Mouse (Mus musculus) limb, embryonic 14.5 days (tissue): Measurements from ENCODE around the gene Smyd3. TPM values are rescaled to one million over a fixed set of nuclear protein-coding genes. Genes with fewer than 3 reads are reported as not detected.

Experiments
- ATAC-seq: fragments of 200-750 bp; cut with Nextera tagmentation; 2 replicates; pipeline ENCODE4 v1.8.0; 2017; ENCODE audit warnings: low read depth, moderate number of reproducible peaks, moderate TSS enrichment; ENCODE audit not compliant: low FRiP score
- DNase-seq: peaks from one replicate; pipeline ENCODE4 v3.0.0-alpha.2; 2015; ENCODE audit warnings: low spot score
- H3K27ac ChIP-seq: fragments of 300-500 bp; sonication (generic); replicated peaks from 2 replicates; pipeline ENCODE4 v1.5.1; 2014; ENCODE audit warnings: low read depth, mild to moderate bottlenecking, low read length, moderate library complexity, mixed read lengths
- H3K27me3 ChIP-seq: fragments of 300-500 bp; sonication (generic); 2 replicates; pipeline ENCODE4 v1.6.1; 2014; ENCODE audit warnings: low read length, mixed read lengths; ENCODE audit not compliant: control insufficient read depth, insufficient read depth
- H3K36me3 ChIP-seq: fragments of 300-500 bp; sonication (generic); 2 replicates; pipeline ENCODE4 v1.6.1; 2014; ENCODE audit warnings: mild to moderate bottlenecking, low read length, moderate library complexity, mixed read lengths; ENCODE audit not compliant: control insufficient read depth, insufficient read depth
- H3K4me1 ChIP-seq: fragments of 300-500 bp; sonication (generic); 2 replicates; pipeline ENCODE4 v1.6.1; 2014; ENCODE audit warnings: antibody characterized with exemption, low read length, mixed read lengths; ENCODE audit not compliant: control insufficient read depth, insufficient read depth
- H3K4me2 ChIP-seq: fragments of 300-500 bp; sonication (generic); replicated peaks from 2 replicates; pipeline ENCODE4 v1.6.1; 2014; ENCODE audit warnings: low read depth, mild to moderate bottlenecking, low read length, moderate library complexity; ENCODE audit not compliant: severe bottlenecking
- H3K4me3 ChIP-seq: fragments of 300-500 bp; sonication (generic); replicated peaks from 2 replicates; pipeline ENCODE4 v1.5.1; 2014; ENCODE audit warnings: low read length
- H3K9ac ChIP-seq: fragments of 300-500 bp; sonication (generic); 2 replicates; pipeline ENCODE4 v1.6.1; 2014; ENCODE audit warnings: mild to moderate bottlenecking, low read depth, low read length, moderate library complexity; ENCODE audit not compliant: severe bottlenecking
- H3K9me3 ChIP-seq: fragments of 300-500 bp; sonication (generic); 2 replicates; pipeline ENCODE4 v1.6.1; 2016; ENCODE audit warnings: low read length; ENCODE audit not compliant: control insufficient read depth
- POLR2A ChIP-seq: fragments of 200-500 bp; IDR thresholded peaks from 2 replicates; pipeline ENCODE4 v1.8.0; 2012; ENCODE audit warnings: inconsistent platforms, mild to moderate bottlenecking, moderate library complexity, borderline replicate concordance; ENCODE audit not compliant: insufficient read depth, insufficient read length; ENCODE audit errors: extremely low read depth
- WGBS: fragments of 180-500 bp; shearing (Covaris S2); extraction: QIAGEN DNeasy Blood & Tissue Kit; methylation state at CpG from one replicate; pipeline ENCODE4 v1.1.7; 2014; 5-methylcytosine and 5-hydroxymethylcytosine counted together
- polyA plus RNA-seq, 2 experiments: library from polyadenylated mRNA; depleted of rRNA in 1 of 2; stranded (reverse) in 1 of 2; unstranded in 1 of 2; fragments of >200 nt; fragmentation: Nextera tagmentation in 1 of 2; extraction: Ambion mirVana in 1 of 2; gene quantifications; 2 replicates each; pipeline versions ENCODE4 v1.2.1 to v1.2.3; 2012 to 2014

Gene Smyd3
- polyA plus RNA-seq, 2 experiments: 9.8 to 21.5 TPM

DNA sequence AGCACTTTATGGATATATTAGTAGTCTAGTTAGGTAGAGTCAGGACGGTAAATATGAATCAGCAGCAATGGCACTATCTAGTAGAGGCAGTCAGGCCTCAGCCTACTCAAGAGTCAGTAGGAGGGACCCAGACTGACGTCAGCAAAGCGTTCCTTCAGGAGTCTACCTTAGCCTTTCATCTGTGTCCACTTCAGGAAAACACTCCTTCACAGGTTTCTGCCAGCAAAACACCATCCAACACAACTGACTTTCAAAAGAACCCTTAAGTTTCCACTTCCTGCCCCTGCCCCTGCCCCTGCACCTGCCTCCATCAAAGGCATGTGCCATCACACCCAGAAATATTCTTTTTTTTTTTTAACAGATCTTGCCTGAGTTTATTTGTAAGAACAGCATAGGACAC, 2.1 kb upstream of the Smyd3 start:
- H3K27me3 ChIP-seq: no peaks in the 10 kb centered on the region
- H3K9me3 ChIP-seq: no peaks in the 10 kb centered on the region
- H3K27ac ChIP-seq: no peak overlapping the region
- H3K4me2 ChIP-seq: no peak overlapping the region
- H3K4me1 ChIP-seq: 0 out of 2 replicates have a peak, but pooled peaks cover 9% of the 10 kb centered on the region
- no peak for TF ChIP-seq POLR2A
- 66% methylated on average over 3 of the region's 3 CpGs for WGBS
- ATAC-seq: no peak
- no peak for DNase-seq
- no peak overlapping the region for H3K4me3 ChIP-seq
- H3K9ac ChIP-seq: no peak overlapping the region
- H3K36me3 ChIP-seq: no peaks in the 10 kb centered on the region

DNA sequence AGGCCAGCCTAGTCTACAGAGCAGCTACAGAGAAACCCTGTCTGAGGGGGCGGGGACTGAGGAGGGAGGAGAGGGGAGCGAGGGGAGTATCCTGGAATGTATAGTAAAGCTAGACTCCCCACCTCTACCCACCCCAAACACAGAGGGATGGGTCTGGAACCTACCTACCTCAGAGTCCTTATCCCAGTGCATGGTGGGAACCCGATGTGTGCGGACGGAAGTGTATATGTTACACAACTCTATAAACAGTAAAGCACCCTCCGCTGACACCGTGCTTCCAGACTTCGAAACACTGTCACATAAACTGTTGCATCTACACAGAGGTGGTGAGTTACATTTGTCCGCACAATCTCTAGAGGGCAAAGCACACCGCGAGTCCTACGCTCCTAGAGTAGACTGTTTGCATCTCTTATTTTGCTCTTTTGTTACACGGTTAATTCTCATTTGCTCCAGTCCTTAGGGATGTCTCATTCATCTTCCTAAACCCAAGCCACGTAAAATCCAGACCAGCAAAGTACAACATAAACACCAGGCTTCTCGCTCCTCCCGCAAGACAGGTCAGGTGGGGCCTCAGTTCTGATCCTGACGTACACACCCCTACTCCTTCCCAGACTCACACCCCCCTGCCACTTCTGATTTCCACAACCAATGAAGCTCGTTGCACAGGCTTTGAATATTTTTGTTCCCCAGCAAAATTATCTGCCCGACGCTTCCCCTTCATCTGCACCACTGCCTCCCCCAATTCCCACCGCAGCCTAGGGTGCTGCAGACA, 714 bp downstream of the Smyd3 start:
- H3K4me2 ChIP-seq: peak overlapping the region; percentile 96
- peak; percentile 53 for ATAC-seq
- peak overlapping the region; percentile 77 for H3K4me3 ChIP-seq
- H3K27me3 ChIP-seq: no peaks in the 10 kb centered on the region
- TF ChIP-seq POLR2A: no peak
- WGBS: under 1% methylated on average over 21 of the region's 21 CpGs
- H3K27ac ChIP-seq: no peak overlapping the region
- no peaks in the 10 kb centered on the region for H3K9me3 ChIP-seq
- DNase-seq: peak; percentile 21
- H3K36me3 ChIP-seq: no peaks in the 10 kb centered on the region
- H3K4me1 ChIP-seq: 0 out of 2 replicates have a peak, but pooled peaks cover 5% of the 10 kb centered on the region
- peak overlapping the region; percentile 79 for H3K9ac ChIP-seq

DNA sequence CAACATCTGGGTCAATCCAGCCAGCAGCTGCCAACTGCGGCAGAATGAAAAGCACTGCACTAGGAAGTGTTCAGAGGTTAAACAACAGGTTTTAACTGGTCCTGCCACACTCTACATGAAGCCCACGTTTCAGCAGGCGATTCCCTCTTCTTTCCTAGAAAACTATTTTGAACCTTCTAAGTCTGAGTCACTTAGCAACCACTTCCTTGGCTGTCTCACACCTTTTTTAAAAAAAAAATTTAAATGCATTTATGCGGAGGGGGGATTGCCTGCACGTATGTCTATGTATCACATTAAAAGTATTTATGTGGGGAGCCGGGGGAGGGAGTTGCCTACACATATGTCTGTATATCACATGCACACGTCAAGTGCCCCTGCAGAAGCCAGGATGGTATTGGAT, 5.9 kb downstream of the Smyd3 start:
- no peak overlapping the region for H3K4me2 ChIP-seq
- H3K4me1 ChIP-seq: 0 out of 2 replicates have a peak, but pooled peaks cover 5% of the 10 kb centered on the region
- H3K36me3 ChIP-seq: no peaks in the 10 kb centered on the region
- 62% methylated on average over 7 of the region's 7 CpGs for WGBS
- ATAC-seq (no peak), DNase-seq (no peak)
- H3K27me3 ChIP-seq: no peaks in the 10 kb centered on the region
- H3K9me3 ChIP-seq: no peaks in the 10 kb centered on the region
- no peak overlapping the region for H3K9ac ChIP-seq
- H3K27ac ChIP-seq: no peak overlapping the region
- TF ChIP-seq POLR2A: no peak
- no peak overlapping the region for H3K4me3 ChIP-seq

DNA sequence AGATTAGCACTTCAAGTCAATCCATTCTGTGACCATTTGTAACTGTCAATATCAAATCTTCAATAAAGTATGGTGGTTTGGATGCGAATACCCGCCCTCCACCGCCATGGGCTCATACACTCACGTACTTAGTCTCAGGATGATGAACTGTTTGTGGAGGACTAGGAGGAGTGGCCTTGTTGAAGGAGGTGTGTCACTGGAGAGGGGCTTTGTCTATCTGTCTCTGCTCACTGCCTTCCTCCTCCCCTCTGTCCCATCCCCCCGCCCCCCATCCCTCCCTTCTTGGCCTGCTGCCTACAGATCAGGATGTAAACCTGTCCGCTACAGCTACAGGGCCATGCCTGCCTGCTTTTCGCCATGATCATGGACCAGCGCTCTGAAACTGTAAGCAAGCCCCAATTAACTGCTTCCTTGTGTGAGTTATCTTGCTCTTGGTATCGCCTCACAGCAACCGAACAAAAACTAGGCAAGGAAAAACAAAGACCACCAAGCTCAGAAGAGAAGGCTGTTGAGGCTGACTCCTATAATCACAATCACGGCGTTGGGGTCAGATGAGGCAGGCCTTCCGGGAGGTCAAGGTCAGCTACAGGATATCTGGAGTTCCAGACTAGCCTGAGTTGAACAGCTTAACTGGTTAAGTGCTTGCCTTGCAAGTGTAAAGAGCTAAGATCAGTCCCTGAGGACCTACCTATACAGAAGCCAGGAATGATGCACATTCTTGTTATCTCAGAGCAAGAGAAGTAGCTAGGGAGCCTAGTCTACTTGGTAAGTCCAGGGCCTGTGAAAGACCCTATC, 7.1 kb downstream of the Smyd3 start:
- 84% methylated on average over 13 of the region's 13 CpGs for WGBS
- Histone ChIP-seq H3K4me1 (no peaks in the 10 kb centered on the region), H3K9me3 (no peaks in the 10 kb centered on the region), H3K36me3 (no peaks in the 10 kb centered on the region), H3K9ac (no peak overlapping the region), H3K4me2 (no peak overlapping the region), H3K27ac (no peak overlapping the region), H3K4me3 (no peak overlapping the region), H3K27me3 (no peaks in the 10 kb centered on the region)
- DNase-seq: no peak
- TF ChIP-seq POLR2A: no peak
- ATAC-seq: no peak

DNA sequence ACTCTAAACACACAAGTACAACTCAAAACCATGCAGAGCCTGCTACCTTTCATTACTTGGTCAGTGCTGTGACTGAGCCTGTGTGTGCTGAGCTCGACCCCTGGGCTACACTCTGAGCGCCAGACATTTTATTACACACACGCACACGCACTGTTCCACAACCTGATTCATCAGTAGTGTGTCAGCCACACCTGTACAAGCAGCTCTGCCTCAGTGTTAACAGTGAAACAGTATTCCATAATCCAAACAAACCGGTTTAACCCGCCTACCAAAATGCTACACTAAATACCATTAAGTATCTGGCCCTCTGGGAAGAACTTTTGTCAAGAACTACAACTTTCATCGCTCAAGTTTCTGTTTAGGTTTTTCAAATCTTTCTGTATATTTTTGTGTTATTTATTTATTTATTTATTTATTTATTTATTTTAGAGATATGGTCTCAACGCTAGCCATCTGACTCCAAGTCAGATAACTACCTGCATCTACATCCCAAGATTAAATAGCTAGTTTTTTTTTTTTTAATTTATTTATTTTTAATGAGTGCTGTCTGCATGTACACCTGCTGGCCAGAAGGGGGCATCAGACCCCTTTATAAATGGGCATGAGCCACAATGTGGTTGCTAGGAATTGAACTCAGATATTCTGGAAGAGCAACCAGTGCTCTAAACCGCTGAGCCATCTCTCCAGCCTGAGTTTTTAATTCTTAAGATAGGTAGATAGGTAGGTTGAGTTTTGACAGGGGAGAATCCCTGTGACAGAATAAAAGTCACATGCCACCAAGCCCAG, 11.1 kb downstream of the Smyd3 start:
- H3K4me3 ChIP-seq: no peak overlapping the region
- no peaks in the 10 kb centered on the region for H3K27me3 ChIP-seq
- H3K9me3 ChIP-seq: no peaks in the 10 kb centered on the region
- H3K36me3 ChIP-seq: no peaks in the 10 kb centered on the region
- no peak overlapping the region for H3K4me2 ChIP-seq
- no peaks in the 10 kb centered on the region for H3K4me1 ChIP-seq
- 50% methylated on average over 9 of the region's 9 CpGs for WGBS
- no peak overlapping the region for H3K9ac ChIP-seq
- no peak overlapping the region; the same call in 1 of the 2 replicates for H3K27ac ChIP-seq
- DNase-seq (peak; percentile 25), ATAC-seq (no peak)
- no peak for TF ChIP-seq POLR2A
